Mouse (Mus musculus): Measurements from ENCODE around the gene Adgrl1.

- TF ChIP-seq CTCF (IDR thresholded peaks at IDR 0.05; ENCODE audit: borderline replicate concordance, insufficient read depth, low read length), result no peak
- TF ChIP-seq POLR2A (IDR thresholded peaks at IDR 0.05; ENCODE audit: low read depth, low read length), result no peak
Observed at GRCm38 (mm10) chr8:83980250-83980649, 80.3 kb downstream of the Adgrl1 start.
